Mouse (Mus musculus): ENCODE measurements around the gene Sspo.

GRCm38 (mm10) chr6:48426956-48427355, 21.1 kb upstream of the Sspo start:
- TF ChIP-seq CTCF (IDR thresholded peaks at IDR 0.05; ENCODE audit: low read depth, low read length) (no peak), POLR2AphosphoS5 (IDR thresholded peaks at IDR 0.05; ENCODE audit: insufficient replicate concordance, low read depth, low read length) (no peak)

All from G1E (cell line).